Mouse (Mus musculus) embryo, embryonic 9.5 days (tissue): Measurements from ENCODE around the gene S100g.

Experiments used
- DNase-seq: peaks from one replicate; pipeline ENCODE4 v3.0.0-alpha.2; 2017; ENCODE audit errors: extremely low spot score

Gene S100g

DNA sequence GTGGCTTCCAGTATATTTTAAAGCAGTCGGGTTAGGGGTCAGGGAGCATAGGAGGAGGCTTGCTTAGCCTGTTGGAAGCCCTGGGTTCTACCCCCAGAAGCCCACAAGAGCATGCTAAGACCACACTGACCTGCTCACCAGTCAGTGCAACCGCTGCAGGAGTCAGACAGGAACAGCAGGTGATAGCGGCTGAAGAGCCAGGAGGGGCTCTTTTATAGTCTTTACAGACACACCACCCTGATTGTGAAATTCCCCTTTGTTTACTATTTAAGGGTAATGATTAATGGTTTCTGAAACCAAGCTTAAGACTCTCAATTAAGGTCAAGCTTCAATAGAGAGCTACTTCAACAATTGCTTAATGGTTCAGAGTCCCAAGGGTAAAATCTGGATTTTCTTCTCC lies at the start of gene S100g:
Gene S100g (minus strand): TSS at position 217 of the 400 bp plus-strand sequence.
- no peak for DNase-seq

DNA sequence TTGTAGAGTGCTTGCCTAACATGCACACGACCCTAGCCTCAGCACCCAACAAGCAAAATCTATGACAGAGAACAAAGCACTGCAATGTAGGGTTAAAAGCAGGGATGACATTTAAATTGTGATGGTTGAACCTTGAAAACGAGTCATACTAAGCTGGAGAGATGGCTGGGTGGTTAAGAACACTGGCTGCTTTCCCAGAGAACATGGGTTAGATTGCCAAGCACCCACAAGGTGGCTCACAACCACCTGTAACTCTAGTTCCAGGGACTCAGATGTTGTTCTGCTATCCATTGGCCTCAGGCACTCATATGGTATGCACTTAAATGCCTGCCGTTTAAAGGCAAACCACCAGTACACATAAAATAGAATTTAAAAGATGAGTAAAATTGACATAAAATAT lies 27.7 kb upstream of the S100g start:
- DNase-seq: no peak

DNA sequence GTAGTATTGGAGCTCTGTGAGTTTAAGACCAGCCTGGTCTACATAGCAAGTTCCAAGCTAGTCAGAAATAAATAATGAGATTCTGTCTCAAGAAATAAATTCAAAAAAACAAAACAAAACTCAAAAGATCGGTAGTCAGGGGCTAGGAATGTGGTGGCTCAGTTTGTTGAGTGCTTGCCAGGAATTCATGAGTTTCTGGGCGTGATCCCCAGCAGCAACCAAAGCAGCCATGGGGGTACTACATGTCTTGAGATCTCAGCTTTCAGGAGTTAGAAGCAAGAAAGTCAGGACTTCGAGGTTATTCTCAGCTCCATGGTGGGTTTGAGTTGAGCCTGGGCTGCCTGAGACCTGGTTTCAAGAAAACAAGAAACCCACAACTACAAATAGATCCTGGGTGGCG lies 27.0 kb upstream of the S100g start:
- no peak for DNase-seq

DNA sequence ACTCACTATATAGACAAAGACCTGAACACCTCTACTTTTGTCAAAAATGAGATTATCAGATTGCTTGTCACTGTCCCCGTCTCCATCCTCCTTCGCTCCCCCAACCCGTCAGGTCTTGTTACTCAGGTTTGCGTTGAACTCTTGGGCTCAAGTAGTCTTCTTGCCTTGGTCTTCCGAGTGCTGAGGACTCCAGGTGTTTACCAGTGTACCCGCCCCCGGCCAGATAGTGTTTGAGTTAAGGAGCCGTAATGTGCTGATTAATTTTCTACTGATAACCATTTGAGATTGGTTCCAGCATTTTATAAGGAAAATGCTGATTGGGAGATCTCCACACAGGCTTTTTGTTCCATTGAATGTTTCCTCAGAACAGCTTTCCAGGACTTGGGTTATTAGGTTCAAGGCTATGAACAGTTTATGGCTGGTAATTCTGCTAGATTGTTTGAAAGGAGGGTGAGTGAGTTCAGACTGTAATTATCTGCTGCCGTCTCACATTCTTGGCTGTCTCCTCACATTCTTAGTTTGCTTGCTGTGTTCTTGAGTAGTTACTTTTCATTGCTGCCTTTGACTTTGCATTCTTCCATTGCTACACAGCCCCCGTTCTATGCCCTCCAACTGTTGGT lies 22.6 kb upstream of the S100g start:
- DNase-seq: no peak

DNA sequence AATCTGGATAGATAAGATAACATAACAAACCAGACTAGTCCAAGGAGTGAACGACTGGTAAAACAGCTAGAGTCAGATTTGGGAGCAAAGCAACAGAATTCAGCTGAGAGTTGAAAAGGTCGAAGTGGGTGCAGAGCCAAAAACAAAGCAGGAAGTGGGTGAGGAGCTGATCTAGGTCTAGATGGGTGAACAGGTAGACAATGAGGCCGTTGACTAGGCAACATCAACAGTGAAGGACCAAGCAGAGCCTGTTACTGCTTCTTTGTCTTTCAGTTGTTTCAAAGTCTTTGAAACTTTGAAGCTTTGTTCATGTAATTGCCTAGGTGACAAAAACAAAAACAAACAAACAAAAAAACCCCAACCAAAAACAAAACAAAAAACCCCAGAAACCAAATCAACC lies 11.8 kb upstream of the S100g start:
- no peak for DNase-seq

DNA sequence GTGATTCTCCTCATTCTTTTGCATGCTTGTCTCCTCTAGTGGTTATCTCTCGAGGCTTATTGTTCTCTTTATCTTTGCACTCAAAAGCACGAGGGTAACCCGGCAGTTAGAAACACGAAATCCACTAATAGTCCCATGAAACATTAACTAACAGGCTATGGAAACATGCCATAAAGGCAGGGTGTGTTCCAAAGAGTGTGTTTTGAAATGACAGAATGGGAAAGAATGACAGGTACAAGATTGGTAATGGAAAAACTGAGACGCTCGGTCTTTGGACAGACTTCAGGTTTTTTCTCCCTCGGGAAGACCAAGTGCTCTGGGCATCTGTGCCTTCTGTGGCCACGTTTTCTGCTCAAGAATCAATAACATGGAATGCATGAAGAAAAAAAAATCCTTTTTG lies 3.1 kb upstream of the S100g start:
- no peak for DNase-seq

DNA sequence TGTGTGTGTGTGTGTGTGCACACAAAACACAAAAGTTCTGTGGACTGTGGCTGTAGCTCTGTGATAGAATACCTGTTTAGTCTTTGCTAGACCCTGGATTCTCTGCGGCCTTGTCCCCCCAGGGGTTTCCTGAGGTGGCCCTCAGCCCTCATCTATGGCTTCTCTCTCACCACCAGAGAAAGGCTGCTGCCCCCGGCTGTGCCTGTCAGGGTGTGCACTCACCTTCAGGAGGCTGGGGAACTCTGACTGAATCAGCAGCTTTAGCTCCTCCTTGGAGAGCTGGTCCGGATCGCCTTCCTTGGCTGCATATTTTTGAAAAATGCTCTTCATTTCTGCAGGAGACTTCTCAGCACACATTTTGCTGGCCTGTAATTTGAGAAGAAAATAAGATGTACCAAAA lies 559 bp downstream of the S100g start:
- DNase-seq: no peak

DNA sequence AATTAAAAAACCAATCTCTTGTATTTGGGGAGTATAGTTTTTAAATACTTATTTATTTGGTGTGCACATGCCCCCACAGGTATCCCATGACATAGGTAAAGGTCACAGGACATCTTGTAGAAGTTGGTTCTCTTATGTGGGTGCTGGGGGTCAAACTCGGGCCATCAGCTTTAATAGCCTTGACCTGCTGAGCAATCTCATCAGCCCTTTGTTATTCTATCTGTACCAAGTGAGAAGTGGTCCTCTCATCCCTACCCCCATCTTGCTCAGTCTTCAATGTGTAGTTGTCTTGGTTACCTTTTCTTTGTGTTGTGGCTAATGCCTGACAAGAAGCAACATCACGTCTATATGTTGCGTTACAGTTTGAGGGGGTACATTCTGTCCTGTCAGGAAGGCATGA lies 6.5 kb downstream of the S100g start:
- DNase-seq: no peak

DNA sequence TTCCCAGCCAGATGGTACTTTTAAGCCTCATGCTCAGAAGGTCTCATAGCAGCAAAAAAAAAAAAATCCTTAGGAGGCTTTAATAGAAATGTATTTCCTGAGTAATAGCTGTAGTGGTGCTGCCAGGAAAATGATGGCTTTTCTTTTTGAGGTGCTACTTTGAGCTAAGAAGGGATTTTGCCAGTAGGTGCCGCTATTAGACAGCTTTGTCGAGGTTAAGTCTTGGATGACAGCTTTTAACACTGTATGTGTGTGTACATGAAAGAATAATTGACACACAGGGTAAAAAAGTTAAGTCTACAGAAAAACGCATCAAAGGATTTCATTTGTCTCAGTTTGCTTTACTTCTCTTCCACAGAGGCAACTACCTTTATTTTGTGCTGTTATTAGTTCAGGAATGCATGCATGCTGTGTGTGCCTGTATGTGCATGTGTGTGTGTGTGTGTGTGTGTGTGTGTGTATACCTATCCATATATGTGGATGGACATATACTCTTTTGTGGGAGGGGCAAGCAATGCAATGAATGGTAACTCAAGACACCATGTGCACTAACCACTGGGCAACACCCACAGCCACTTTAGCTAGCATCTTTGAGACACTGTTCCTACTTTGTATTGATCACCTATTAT lies 14.5 kb downstream of the S100g start:
- DNase-seq: peak; percentile 3

DNA sequence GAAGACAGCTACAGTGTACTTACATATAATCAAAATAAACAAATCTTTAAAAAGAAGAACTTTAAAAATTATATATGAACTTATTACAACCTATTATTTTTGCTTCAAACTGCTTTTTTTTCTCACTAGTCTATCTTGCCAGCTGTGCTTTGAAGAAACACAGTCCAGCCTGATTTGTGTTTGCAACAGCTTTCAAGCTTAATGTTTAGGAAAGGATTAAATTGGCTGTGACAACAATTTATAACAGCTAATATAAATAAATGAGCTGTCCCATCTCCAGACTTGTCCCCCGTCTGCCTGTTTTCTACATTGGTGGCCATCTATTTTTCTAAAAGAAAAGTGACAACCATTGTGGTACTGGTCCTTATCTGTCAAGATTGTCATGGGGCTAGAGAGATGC lies 22.4 kb downstream of the S100g start:
- DNase-seq: no peak

DNA sequence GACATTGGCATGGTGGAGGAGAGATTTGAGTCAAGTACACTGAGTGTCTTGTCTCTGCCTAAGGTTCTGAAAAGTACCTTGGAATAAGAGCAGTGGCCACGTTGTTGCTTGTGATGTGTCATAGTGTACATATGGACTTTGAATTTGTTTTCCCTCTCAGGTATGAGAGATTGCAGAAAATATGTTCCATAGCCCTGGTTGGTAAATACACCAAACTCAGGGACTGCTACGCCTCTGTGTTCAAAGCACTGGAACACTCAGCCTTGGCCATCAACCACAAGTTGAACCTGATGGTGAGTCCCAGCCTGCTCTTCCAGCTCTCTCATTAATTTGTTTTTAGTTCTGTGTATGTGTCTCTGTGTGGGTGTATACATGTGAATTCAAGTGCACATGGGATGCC lies 32.9 kb downstream of the S100g start:
- DNase-seq: no peak

DNA sequence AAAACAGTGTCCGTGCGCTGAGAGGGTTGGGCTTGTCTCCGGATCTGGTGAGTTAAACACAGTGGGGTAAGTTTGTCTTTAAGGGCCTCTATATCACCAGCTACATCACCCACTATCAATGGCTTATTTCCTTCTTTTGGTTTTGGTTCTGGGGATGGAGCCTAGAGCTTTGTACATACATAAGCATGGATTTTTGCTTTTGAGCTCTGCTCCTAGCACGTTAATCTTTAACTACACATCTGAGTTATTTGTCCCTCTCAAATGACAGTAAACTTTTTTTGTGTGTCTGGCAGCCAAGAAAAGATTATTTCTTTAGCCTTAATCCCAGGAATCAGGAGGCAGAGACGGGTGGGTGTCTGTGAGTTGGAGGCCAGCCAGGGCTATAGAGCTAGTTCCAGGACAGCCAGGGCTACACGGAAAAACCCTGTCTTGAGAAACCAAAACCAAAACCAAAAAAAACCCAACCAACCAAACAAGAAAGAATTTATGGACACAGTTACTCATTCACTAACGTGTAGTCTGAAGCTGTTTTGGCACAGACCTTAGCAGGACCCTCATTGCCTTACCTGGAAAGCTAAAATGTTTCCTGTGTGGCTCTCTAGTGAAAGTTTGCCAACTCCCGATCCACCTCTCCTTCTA lies 42.8 kb downstream of the S100g start:
- no peak for DNase-seq

DNA sequence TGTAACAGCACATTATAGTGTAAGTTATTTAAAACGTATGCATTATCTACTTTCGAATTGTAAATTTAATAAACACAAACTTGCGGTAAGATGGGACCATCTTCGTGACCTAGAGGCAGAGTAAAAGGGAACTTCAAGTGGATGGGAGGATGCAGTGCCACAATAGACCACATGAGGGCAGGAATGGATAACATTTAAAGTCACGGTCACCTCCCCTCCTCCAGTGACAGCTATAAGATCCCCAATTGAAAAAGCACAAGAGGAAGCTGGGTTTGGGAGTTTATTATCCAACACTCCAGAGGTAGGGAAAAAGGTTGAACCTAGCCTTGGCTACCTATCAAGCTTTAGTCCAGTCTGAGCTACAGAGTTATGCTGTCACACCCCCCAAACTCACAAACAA lies 48.7 kb downstream of the S100g start:
- peak; percentile 25 for DNase-seq

DNA sequence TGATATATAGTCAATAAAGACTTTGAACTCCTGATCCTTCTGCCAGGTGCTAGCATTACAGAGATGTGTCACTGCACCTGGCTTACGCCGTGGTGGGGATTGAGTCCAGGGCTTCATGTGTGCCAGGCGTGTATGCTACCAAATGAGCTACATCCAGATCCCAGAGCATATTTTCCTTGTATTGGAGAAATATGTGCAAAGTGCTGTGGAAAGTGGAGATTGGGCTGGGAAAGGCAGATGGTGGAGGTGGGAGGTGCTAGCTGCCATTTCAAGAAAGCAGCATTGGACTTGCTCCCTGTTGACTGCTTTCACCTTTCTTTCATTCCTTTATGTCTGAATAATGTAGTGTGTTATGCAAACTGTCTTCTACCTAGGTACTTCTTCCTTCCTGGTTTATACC lies 50.7 kb downstream of the S100g start:
- DNase-seq: no peak
